Mouse (Mus musculus) MEL (cell line): ENCODE measurements around the gene Fsip1. TPM values are rescaled to one million over a fixed set of nuclear protein-coding genes. Genes with fewer than 3 reads are reported as not detected.

Experiments
- DNase-seq: peaks from one replicate; pipeline ENCODE4 v3.0.0; 2011; ENCODE audit warnings: low read depth, low spot score
- H3K27ac ChIP-seq: 2 replicates; pipeline ENCODE4 v1.5.1; 2012; ENCODE audit warnings: low read depth, mild to moderate bottlenecking, control low read depth, low read length, moderate library complexity; ENCODE audit not compliant: control insufficient read depth
- H3K27me3 ChIP-seq, 2 experiments: fragments of 150-350 bp in 1 of 2; sonication (generic) in 1 of 2; 2 replicates each; pipeline ENCODE4 v1.6.1; 2012; ENCODE audit warnings: low read length in 2 of 2, mild to moderate bottlenecking in 2 of 2, improper control_type of control experiment in 1 of 2, moderate library complexity in 1 of 2; ENCODE audit not compliant: insufficient read depth in 2 of 2, control insufficient read depth in 1 of 2
- H3K36me3 ChIP-seq, 2 experiments: 2 replicates each; pipeline ENCODE4 v1.6.1; 2012 to 2014; ENCODE audit warnings: low read length in 2 of 2, improper control_type of control experiment in 1 of 2, inconsistent platforms in 1 of 2, mild to moderate bottlenecking in 1 of 2; ENCODE audit not compliant: insufficient read depth in 2 of 2, control insufficient read depth in 1 of 2
- H3K4me1 ChIP-seq, 2 experiments: fragments of 150-350 bp in 1 of 2; sonication (generic) in 1 of 2; 2 replicates each; pipeline ENCODE4 v1.6.1; 2012; ENCODE audit warnings: low read length in 2 of 2, improper control_type of control experiment in 1 of 2, mild to moderate bottlenecking in 1 of 2; ENCODE audit not compliant: insufficient read depth in 2 of 2, control insufficient read depth in 1 of 2
- H3K4me3 ChIP-seq, 2 experiments: fragments of 150-350 bp in 1 of 2; sonication (generic) in 1 of 2; 2 replicates each; pipeline ENCODE4 v1.5.1; 2012; ENCODE audit warnings: low read depth in 2 of 2, low read length in 2 of 2, mild to moderate bottlenecking in 2 of 2, moderate library complexity in 2 of 2, control low read depth in 1 of 2, improper control_type of control experiment in 1 of 2; ENCODE audit not compliant: control insufficient read depth in 1 of 2, insufficient read depth in 1 of 2
- H3K79me2 ChIP-seq: 2 replicates; pipeline ENCODE4 v1.6.1; 2012; ENCODE audit warnings: mild to moderate bottlenecking, low read length, moderate library complexity; ENCODE audit not compliant: control insufficient read depth, poor library complexity, insufficient read depth
- H3K9ac ChIP-seq: 2 replicates; pipeline ENCODE4 v1.6.1; 2012; ENCODE audit warnings: low read depth, mild to moderate bottlenecking, control low read depth, low read length, moderate library complexity; ENCODE audit not compliant: control insufficient read depth, poor library complexity, severe bottlenecking
- H3K9me3 ChIP-seq: fragments of 150-350 bp; sonication (generic); replicated peaks from 2 replicates; pipeline ENCODE4 v1.6.1; 2012; ENCODE audit warnings: mild to moderate bottlenecking, low read length, improper control_type of control experiment, moderate library complexity; ENCODE audit not compliant: insufficient read depth
- BHLHE40 ChIP-seq: IDR thresholded peaks from 2 replicates; pipeline ENCODE4 v1.6.1; 2012; ENCODE audit warnings: low read depth, mild to moderate bottlenecking, inconsistent platforms, low read length, improper control_type of control experiment, borderline replicate concordance
- EP300 ChIP-seq, 2 experiments: IDR thresholded peaks; 2 replicates each; pipeline ENCODE4 v1.6.1; 2011; ENCODE audit warnings: improper control_type of control experiment in 2 of 2, low read length in 2 of 2, low read depth in 1 of 2, mild to moderate bottlenecking in 1 of 2
- GABPA ChIP-seq: IDR thresholded peaks from 2 replicates; pipeline ENCODE4 v1.6.1; 2012; ENCODE audit warnings: low read depth, mild to moderate bottlenecking, inconsistent platforms, low read length, improper control_type of control experiment, moderate library complexity
- HCFC1 ChIP-seq: IDR thresholded peaks from 2 replicates; pipeline ENCODE4 v1.6.1; 2012; ENCODE audit warnings: low read depth, mild to moderate bottlenecking, inconsistent platforms, low read length, improper control_type of control experiment, moderate library complexity
- MAFK ChIP-seq: IDR thresholded peaks from 2 replicates; pipeline ENCODE4 v1.6.1; 2011; ENCODE audit warnings: low read depth, mild to moderate bottlenecking, low read length, improper control_type of control experiment, borderline replicate concordance
- MAZ ChIP-seq: IDR thresholded peaks from 2 replicates; pipeline ENCODE4 v1.6.1; 2012; ENCODE audit warnings: low read depth, mild to moderate bottlenecking, inconsistent platforms, low read length, improper control_type of control experiment
- NELFE ChIP-seq: IDR thresholded peaks from 2 replicates; pipeline ENCODE4 v1.6.1; 2011; ENCODE audit warnings: low read depth, low read length, improper control_type of control experiment
- POLR2A ChIP-seq, 2 experiments: IDR thresholded peaks; 2 replicates each; pipeline ENCODE4 v1.6.1; 2011 to 2012; ENCODE audit warnings: low read length in 2 of 2, mild to moderate bottlenecking in 2 of 2, control low read depth in 1 of 2, improper control_type of control experiment in 1 of 2, low read depth in 1 of 2, moderate library complexity in 1 of 2; ENCODE audit not compliant: control insufficient read depth in 1 of 2, insufficient read depth in 1 of 2, poor library complexity in 1 of 2
- POLR2AphosphoS2 ChIP-seq: IDR thresholded peaks from 2 replicates; pipeline ENCODE4 v1.6.1; 2011; ENCODE audit warnings: low read length, improper control_type of control experiment
- RAD21 ChIP-seq: IDR thresholded peaks from 2 replicates; pipeline ENCODE4 v1.6.1; 2011; ENCODE audit warnings: mild to moderate bottlenecking, low read depth, low read length, improper control_type of control experiment
- TAL1 ChIP-seq: IDR thresholded peaks from 2 replicates; pipeline ENCODE4 v1.6.1; 2012; ENCODE audit warnings: mild to moderate bottlenecking, inconsistent platforms, low read length, moderate library complexity, mixed read lengths
- TBP ChIP-seq: IDR thresholded peaks from 2 replicates; pipeline ENCODE4 v1.8.0; 2011; ENCODE audit warnings: low read depth, low read length, improper control_type of control experiment
- TCF12 ChIP-seq: IDR thresholded peaks from 2 replicates; pipeline ENCODE4 v1.6.1; 2014; ENCODE audit warnings: low read depth, mild to moderate bottlenecking, inconsistent platforms, low read length, improper control_type of control experiment, moderate library complexity
- USF1 ChIP-seq: IDR thresholded peaks from 2 replicates; pipeline ENCODE4 v1.6.1; 2014; ENCODE audit warnings: low read depth, mild to moderate bottlenecking, inconsistent platforms, low read length, improper control_type of control experiment, moderate library complexity
- USF2 ChIP-seq, 2 experiments: IDR thresholded peaks; 2 replicates each; pipeline ENCODE4 v1.6.1; 2011 to 2012; ENCODE audit warnings: improper control_type of control experiment in 2 of 2, low read length in 2 of 2, borderline replicate concordance in 1 of 2, inconsistent platforms in 1 of 2, low read depth in 1 of 2, mild to moderate bottlenecking in 1 of 2; ENCODE audit not compliant: insufficient read depth in 1 of 2
- ZNF384 ChIP-seq: IDR thresholded peaks from 2 replicates; pipeline ENCODE4 v1.6.1; 2012; ENCODE audit warnings: low read depth, mild to moderate bottlenecking, inconsistent platforms, low read length, improper control_type of control experiment
- polyA plus RNA-seq, 2 experiments: library from polyadenylated mRNA; stranded (reverse) in 1 of 2; unstranded in 1 of 2; fragments of >175 nt in 1 of 2; fragments of >200 nt in 1 of 2; gene quantifications; 2 replicates each; pipeline versions ENCODE4 v1.2.1 to v1.2.4; 2012; ENCODE audit warnings: low replicate concordance in 2 of 2, low read depth in 1 of 2; ENCODE audit not compliant: insufficient read length in 2 of 2, insufficient read depth in 1 of 2, missing spikeins in 1 of 2
- total RNA-seq: library from RNA; depleted of rRNA; stranded (reverse); fragments of 300-350 nt; gene quantifications from 2 replicates; pipeline ENCODE4 v1.2.3, GENCODE M21; 2012

The Fsip1 gene
- total and polyA plus RNA-seq, 3 experiments = not detected

DNA sequence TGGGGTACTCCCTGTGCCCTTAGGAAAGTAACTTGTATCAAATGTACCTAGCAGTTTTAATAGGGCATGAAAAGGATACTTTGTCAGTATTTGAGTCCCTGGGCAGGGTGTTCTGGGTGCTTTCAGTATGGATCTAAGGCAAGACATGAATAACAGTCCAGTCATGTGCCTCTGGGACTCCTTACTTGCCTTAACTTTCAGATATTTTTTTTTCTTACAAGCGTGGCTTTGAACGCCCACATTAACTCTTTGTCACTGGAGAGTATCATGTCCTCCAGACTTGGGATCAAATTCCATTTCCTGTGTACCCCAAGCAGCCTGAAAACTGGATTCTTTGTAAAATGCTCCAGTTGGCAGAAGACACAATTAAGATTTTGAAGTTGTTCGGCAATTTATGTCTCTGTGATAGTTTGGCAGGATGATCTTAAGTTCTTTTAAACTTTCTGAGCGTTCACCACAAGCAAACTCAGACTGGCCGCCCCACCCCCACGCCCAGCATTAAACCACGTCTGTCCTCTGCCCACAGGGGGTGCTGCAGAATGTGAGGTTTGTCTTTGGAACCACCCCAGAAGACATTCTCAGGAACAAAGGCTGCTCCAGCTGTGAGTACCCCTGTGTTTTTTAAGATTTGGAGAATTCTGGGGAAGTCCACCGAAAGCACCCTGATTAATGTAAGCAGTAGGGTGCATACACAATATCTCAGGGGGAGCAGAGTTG, 142.8 kb downstream of the Fsip1 start:
- DNase-seq = no peak
- H3K4me3 ChIP-seq = no peak overlapping the region
- H3K9me3 ChIP-seq = no peaks in the 10 kb centered on the region
- H3K27me3 ChIP-seq = no peaks in the 10 kb centered on the region
- no peaks in the 10 kb centered on the region for H3K79me2 ChIP-seq
- no peaks in the 10 kb centered on the region for H3K4me1 ChIP-seq
- TF ChIP-seq MAFK (no peak), RAD21 (no peak), TBP (no peak), MAZ (no peak), GABPA (no peak), POLR2A (IDR thresholded peaks at IDR 0.05; ENCODE audit: control insufficient read depth in 1 of 2, insufficient read depth in 1 of 2, low read depth in 1 of 2, low read length in 2 of 2, poor library complexity in 1 of 2) (no peak), BHLHE40 (no peak), ZNF384 (no peak), NELFE (no peak), EP300 (IDR thresholded peaks at IDR 0.05; ENCODE audit: low read depth in 1 of 2, low read length in 2 of 2) (no peak), TCF12 (no peak), USF2 (IDR thresholded peaks at IDR 0.05; ENCODE audit: borderline replicate concordance in 1 of 2, insufficient read depth in 1 of 2, low read depth in 1 of 2, low read length in 2 of 2) (no peak)
- no peak overlapping the region for H3K9ac ChIP-seq
- no peak overlapping the region for H3K27ac ChIP-seq
- H3K36me3 ChIP-seq = no peaks in the 10 kb centered on the region

DNA sequence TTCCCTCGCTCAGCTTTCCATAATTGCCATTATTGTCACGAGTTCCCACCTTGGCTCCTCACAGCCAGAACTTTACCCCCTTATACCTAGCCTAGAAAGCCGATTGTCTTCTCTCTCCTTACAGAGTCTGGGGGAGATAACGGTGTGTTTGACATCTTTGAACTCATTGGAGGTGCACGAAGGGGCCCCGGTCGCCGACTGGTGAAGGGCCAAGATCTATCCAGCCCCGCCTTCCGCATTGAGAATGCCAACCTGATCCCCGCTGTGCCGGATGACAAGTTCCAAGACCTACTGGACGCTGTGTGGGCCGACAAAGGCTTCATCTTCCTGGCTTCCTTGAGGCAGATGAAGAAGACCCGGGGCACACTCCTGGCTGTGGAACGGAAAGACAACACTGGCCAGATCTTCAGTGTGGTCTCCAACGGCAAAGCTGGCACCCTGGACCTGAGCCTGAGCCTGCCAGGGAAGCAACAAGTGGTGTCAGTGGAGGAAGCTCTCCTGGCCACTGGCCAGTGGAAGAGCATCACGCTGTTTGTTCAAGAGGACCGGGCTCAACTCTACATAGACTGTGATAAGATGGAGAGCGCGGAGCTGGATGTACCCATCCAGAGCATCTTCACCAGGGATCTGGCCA, 143.8 kb downstream of the Fsip1 start:
- no peak overlapping the region for H3K9ac ChIP-seq
- H3K27me3 ChIP-seq = no peaks in the 10 kb centered on the region
- H3K4me1 ChIP-seq = no peaks in the 10 kb centered on the region
- H3K9me3 ChIP-seq = no peaks in the 10 kb centered on the region
- no peak for DNase-seq
- no peak overlapping the region for H3K27ac ChIP-seq
- TF ChIP-seq ZNF384 = no peak
- no peak for TF ChIP-seq POLR2AphosphoS2
- TF ChIP-seq TAL1 = no peak
- TF ChIP-seq MAZ = no peak
- no peak for TF ChIP-seq HCFC1
- TF ChIP-seq USF1 = no peak
- no peak for TF ChIP-seq GABPA
- H3K79me2 ChIP-seq = no peaks in the 10 kb centered on the region
- H3K36me3 ChIP-seq = no peaks in the 10 kb centered on the region
- H3K4me3 ChIP-seq = no peak overlapping the region
